Mouse (Mus musculus) G1E (cell line): ENCODE data around the gene Insyn1.

Experiments
- CTCF ChIP-seq: IDR thresholded peaks from 2 replicates; pipeline ENCODE4 v1.5.1; 2012; ENCODE audit warnings: low read depth, low read length, inconsistent platforms, mixed read lengths
- GATA1 ChIP-seq: IDR thresholded peaks from 2 replicates; pipeline ENCODE4 v1.6.1; 2012; ENCODE audit warnings: borderline replicate concordance, low read length, inconsistent platforms, mixed read lengths
- POLR2AphosphoS5 ChIP-seq: IDR thresholded peaks from 2 replicates; pipeline ENCODE4 v1.6.1; 2012; ENCODE audit warnings: low read depth, low read length, inconsistent platforms; ENCODE audit not compliant: insufficient replicate concordance

GRCm38 (mm10) chr9:58442105-58443010 lies 46.0 kb upstream of the Insyn1 start:
- TF ChIP-seq CTCF (no peak), POLR2AphosphoS5 (no peak), GATA1 (no peak)
